In genomic region chr7:141168518-141168953, GRCm38 (mm10) we compare ENCODE assay signal across 8 mouse cellular contexts. TPM values are rescaled to one million over a fixed set of nuclear protein-coding genes. Genes with fewer than 3 reads are reported as not detected.
DNase-seq lines count a peak whose midpoint lies in the region; ATAC-seq and TF ChIP-seq lines count a peak whose summit lies in the region.

No protein-coding gene starts in this region.

- no peak for TF ChIP-seq CTCF in left cerebral cortex, adult 2 months (IDR thresholded peaks at IDR 0.05)
- no peak for TF ChIP-seq CTCF in kidney, adult 2 months (conservative IDR thresholded peaks at IDR 0.05; ENCODE audit: insufficient read depth, insufficient read length, low read depth, low read length)
- no peak for TF ChIP-seq CTCF in lung, adult 2 months (IDR thresholded peaks at IDR 0.05; ENCODE audit: insufficient read depth, low read length)

- ATAC-seq in neural tube, embryonic 13.5 days (ENCODE audit: low read depth) = no peak

- peak; percentile 43 to 52 for DNase-seq in left cerebral cortex, adult 2 months (ENCODE audit: extremely low spot score in 1 of 2, low spot score in 2 of 2)
- no peak for DNase-seq in left cerebral cortex, postnatal 4 days
- peak; percentile 65 for DNase-seq in embryonic facial prominence, embryonic 10.5 days (ENCODE audit: low spot score)
- peak; percentile 72 for DNase-seq in heart, adult 8-10 months (ENCODE audit: low spot score)
- DNase-seq in kidney, adult 2 months = peak; percentile 87
- peak; percentile 68 for DNase-seq in lung, adult 2 months
- DNase-seq in thymus, adult 18-20 months = peak; percentile 27 to 44

- WGBS in embryonic facial prominence, embryonic 10.5 days = 3% methylated on average over 22 of the region's 22 CpGs
- 3% methylated on average over 22 of the region's 22 CpGs for WGBS in kidney, adult 2 months
- 7% methylated on average over 22 of the region's 22 CpGs for WGBS in lung, adult 2 months
- 4% methylated on average over 22 of the region's 22 CpGs for WGBS in neural tube, embryonic 13.5 days

- peaks cover 30% of the 10 kb centered on the region for H3K36me3 ChIP-seq in embryonic facial prominence, embryonic 10.5 days (replicated peaks)
- no peaks in the 10 kb centered on the region; the same call in 1 of the 2 replicates for H3K36me3 ChIP-seq in kidney, adult 2 months (ENCODE audit: control insufficient read depth, insufficient read depth, low read length)
- H3K36me3 ChIP-seq in neural tube, embryonic 13.5 days = peaks cover 21% of the 10 kb centered on the region

- peak overlapping the region; percentile 53 for H3K4me2 ChIP-seq in neural tube, embryonic 13.5 days

- no peaks in the 10 kb centered on the region for H3K9me3 ChIP-seq in embryonic facial prominence, embryonic 10.5 days
- no peaks in the 10 kb centered on the region for H3K9me3 ChIP-seq in neural tube, embryonic 13.5 days

- peak overlapping the region; percentile 68 for H3K9ac ChIP-seq in neural tube, embryonic 13.5 days

- peaks cover 36% of the 10 kb centered on the region for H3K4me1 ChIP-seq in embryonic facial prominence, embryonic 10.5 days
- H3K4me1 ChIP-seq in kidney, adult 2 months (ENCODE audit: control insufficient read depth, insufficient read depth, low read length) = peaks cover 15% of the 10 kb centered on the region; the same call in 1 of the 2 replicates
- peaks cover 19% of the 10 kb centered on the region for H3K4me1 ChIP-seq in lung, adult 2 months (ENCODE audit: control insufficient read depth, insufficient read depth, low read length)
- peaks cover 24% of the 10 kb centered on the region for H3K4me1 ChIP-seq in neural tube, embryonic 13.5 days (replicated peaks)

- peak overlapping the region; percentile 55 for H3K27ac ChIP-seq in left cerebral cortex, adult 2 months
- peak overlapping the region; percentile 75 for H3K27ac ChIP-seq in embryonic facial prominence, embryonic 10.5 days (replicated peaks)
- peak overlapping the region; percentile 32; the same call in 1 of the 2 replicates for H3K27ac ChIP-seq in kidney, adult 2 months (ENCODE audit: insufficient read depth, low read depth, low read length)
- no peak overlapping the region for H3K27ac ChIP-seq in neural tube, embryonic 13.5 days (replicated peaks)

- no peaks in the 10 kb centered on the region for H3K27me3 ChIP-seq in embryonic facial prominence, embryonic 10.5 days (replicated peaks; ENCODE audit: low read depth, poor library complexity, severe bottlenecking)
- H3K27me3 ChIP-seq in kidney, adult 2 months (replicated peaks; ENCODE audit: control insufficient read depth, insufficient read depth, low read length) = no peaks in the 10 kb centered on the region
- H3K27me3 ChIP-seq in neural tube, embryonic 13.5 days = no peaks in the 10 kb centered on the region

- no peak for TF ChIP-seq POLR2A in kidney, adult 2 months (IDR thresholded peaks at IDR 0.05; ENCODE audit: low read depth, low read length)
- peak; percentile 63; the same call in 1 of the 2 replicates for TF ChIP-seq POLR2A in lung, adult 2 months (IDR thresholded peaks at IDR 0.05; ENCODE audit: borderline replicate concordance, extremely low read depth, low read depth, low read length)

- intact Hi-C loops in left cerebral cortex, adult 2 months (cut with DNase I) = no loop called here
- intact Hi-C loops in left cerebral cortex, postnatal 4 days (cut with DNase I) = no loop called here

- peak overlapping the region; percentile 49 for H3K4me3 ChIP-seq in left cerebral cortex, adult 2 months
- peak overlapping the region; percentile 58 for H3K4me3 ChIP-seq in embryonic facial prominence, embryonic 10.5 days
- H3K4me3 ChIP-seq in kidney, adult 2 months (ENCODE audit: insufficient read depth, low read depth, low read length) = peak overlapping the region; percentile 61
- peak overlapping the region; percentile 78 for H3K4me3 ChIP-seq in lung, adult 2 months (replicated peaks; ENCODE audit: extremely low read depth, low read depth, low read length)
- peak overlapping the region; percentile 38 for H3K4me3 ChIP-seq in neural tube, embryonic 13.5 days

RNA-seq across cellular contexts. Expression of gene Rnh1, which starts 4.1 kb away (rescaled TPM):
- 10 to 100 TPM; 36.5 to 37.3 TPM for total RNA-seq in left cerebral cortex, adult 2 months (2021)
- 10 to 100 TPM; 20.1 to 25.3 TPM for total RNA-seq in left cerebral cortex, postnatal 4 days (2021)
- 77.9 and 79.7 TPM in 2 replicates for polyA plus RNA-seq in embryonic facial prominence, embryonic 10.5 days (2016; fragmentation: Nextera tagmentation; extraction: Ambion mirVana)
- total RNA-seq in heart, adult 8-10 months (2022) = 10 to 100 TPM; 71.3 to 75.2 (median 72.9) TPM
- 159 and 190 TPM in 2 replicates for polyA plus RNA-seq in kidney, adult 2 months (2012; rRNA removed)
- polyA plus RNA-seq in lung, adult 2 months (2012; rRNA removed) = 128 and 195 TPM in 2 replicates
- polyA plus RNA-seq in neural tube, embryonic 13.5 days (2015; fragmentation: Nextera tagmentation; extraction: Ambion mirVana) = 52.4 and 57.5 TPM in 2 replicates

RNA-seq across cellular contexts. Expression of gene Hras, which starts 25.3 kb away (rescaled TPM):
- 100 to 1,000 TPM; 219 to 244 TPM for total RNA-seq in left cerebral cortex, adult 2 months (2021)
- 100 to 1,000 TPM; 194 to 211 TPM for total RNA-seq in left cerebral cortex, postnatal 4 days (2021)
- 94.3 and 94.9 TPM in 2 replicates for polyA plus RNA-seq in embryonic facial prominence, embryonic 10.5 days (2016; fragmentation: Nextera tagmentation; extraction: Ambion mirVana)
- 100 to 1,000 TPM in 1 of 4 experiments, 10 to 100 TPM in 3; 81.0 to 107 (median 87.7) TPM for total RNA-seq in heart, adult 8-10 months (2022)
- polyA plus RNA-seq in kidney, adult 2 months (2012; rRNA removed) = 93.5 and 96.0 TPM in 2 replicates
- 77.3 and 91.5 TPM in 2 replicates for polyA plus RNA-seq in lung, adult 2 months (2012; rRNA removed)
- polyA plus RNA-seq in neural tube, embryonic 13.5 days (2015; fragmentation: Nextera tagmentation; extraction: Ambion mirVana) = 130 and 139 TPM in 2 replicates

RNA-seq across cellular contexts. Expression of gene Lrrc56, which starts 25.4 kb away (rescaled TPM):
- 1 to 10 TPM; 3.9 to 5.0 TPM for total RNA-seq in left cerebral cortex, adult 2 months (2021)
- 1 to 10 TPM; 6.2 to 7.4 TPM for total RNA-seq in left cerebral cortex, postnatal 4 days (2021)
- polyA plus RNA-seq in embryonic facial prominence, embryonic 10.5 days (2016; fragmentation: Nextera tagmentation; extraction: Ambion mirVana) = 15.1 and 18.1 TPM in 2 replicates
- total RNA-seq in heart, adult 8-10 months (2022) = 1 to 10 TPM; 1.8 to 3.4 (median 3.0) TPM
- polyA plus RNA-seq in kidney, adult 2 months (2012; rRNA removed) = 9.6 and 13.5 TPM in 2 replicates
- 15.8 TPM in 2 replicates for polyA plus RNA-seq in lung, adult 2 months (2012; rRNA removed)
- polyA plus RNA-seq in neural tube, embryonic 13.5 days (2015; fragmentation: Nextera tagmentation; extraction: Ambion mirVana) = 7.6 and 9.0 TPM in 2 replicates

RNA-seq across cellular contexts. Expression of gene Lmntd2, which starts 45.3 kb away (rescaled TPM):
- not detected for total RNA-seq in left cerebral cortex, adult 2 months (2021)
- under 1 TPM in 1 of 2 experiments, not detected in 1; 0.18 TPM for total RNA-seq in left cerebral cortex, postnatal 4 days (2021)
- 4.9 and 5.3 TPM in 2 replicates for polyA plus RNA-seq in embryonic facial prominence, embryonic 10.5 days (2016; fragmentation: Nextera tagmentation; extraction: Ambion mirVana)
- not detected for total RNA-seq in heart, adult 8-10 months (2022)
- 5.7 and 6.0 TPM in 2 replicates for polyA plus RNA-seq in kidney, adult 2 months (2012; rRNA removed)
- 4.4 and 5.6 TPM in 2 replicates for polyA plus RNA-seq in lung, adult 2 months (2012; rRNA removed)
- 1.3 and 1.5 TPM in 2 replicates for polyA plus RNA-seq in neural tube, embryonic 13.5 days (2015; fragmentation: Nextera tagmentation; extraction: Ambion mirVana)

RNA-seq across cellular contexts. Expression of gene Ptdss2, which starts 46.4 kb away (rescaled TPM):
- total RNA-seq in left cerebral cortex, adult 2 months (2021) = 10 to 100 TPM; 46.9 to 51.6 TPM
- 10 to 100 TPM; 50.1 to 53.9 TPM for total RNA-seq in left cerebral cortex, postnatal 4 days (2021)
- 77.8 and 83.8 TPM in 2 replicates for polyA plus RNA-seq in embryonic facial prominence, embryonic 10.5 days (2016; fragmentation: Nextera tagmentation; extraction: Ambion mirVana)
- total RNA-seq in heart, adult 8-10 months (2022) = 10 to 100 TPM; 28.0 to 35.8 (median 29.7) TPM
- polyA plus RNA-seq in kidney, adult 2 months (2012; rRNA removed) = 65.1 and 71.5 TPM in 2 replicates
- 22.9 and 24.1 TPM in 2 replicates for polyA plus RNA-seq in lung, adult 2 months (2012; rRNA removed)
- 63.5 and 77.7 TPM in 2 replicates for polyA plus RNA-seq in neural tube, embryonic 13.5 days (2015; fragmentation: Nextera tagmentation; extraction: Ambion mirVana)
